Mouse (Mus musculus): ENCODE results near the gene Map4k5. TPM values are rescaled to one million over a fixed set of nuclear protein-coding genes. Genes with fewer than 3 reads are reported as not detected.

Gene Map4k5
- polyA plus RNA-seq, 1 experiment: 5.6 TPM

DNA sequence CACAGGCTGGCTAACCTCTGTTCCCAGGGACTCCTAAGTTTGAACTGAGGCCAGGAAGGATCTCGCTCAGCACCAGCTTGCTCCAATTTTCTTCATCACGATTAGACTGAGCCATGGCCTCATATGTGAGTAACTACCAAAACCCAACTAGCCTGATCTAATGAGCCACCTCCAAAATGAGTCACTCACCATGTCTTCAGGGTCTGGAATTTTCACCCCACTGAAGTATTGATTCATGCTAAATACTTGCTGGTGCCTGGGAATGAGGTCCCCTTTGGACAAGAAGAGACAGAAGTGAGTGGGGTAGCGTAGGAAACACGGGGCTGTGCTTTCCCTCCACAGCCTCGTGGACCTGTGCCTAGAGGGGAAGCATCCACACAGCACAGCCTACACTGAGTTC is 139.1 kb downstream of the Map4k5 start:
- no peaks in the 10 kb centered on the region for H3K36me3 ChIP-seq (ENCODE audit: control insufficient read depth, insufficient read depth, low read length)
- H3K4me3 ChIP-seq (ENCODE audit: control insufficient read depth, low read depth, low read length): no peak overlapping the region
- peaks cover 2% of the 10 kb centered on the region for H3K4me1 ChIP-seq (ENCODE audit: control insufficient read depth, insufficient read depth, low read length)
- H3K27me3 ChIP-seq (ENCODE audit: control insufficient read depth, insufficient read depth, low read length): no peaks in the 10 kb centered on the region
- no peak overlapping the region for H3K27ac ChIP-seq (ENCODE audit: control insufficient read depth, insufficient read depth, low read depth, low read length)
- TF ChIP-seq POLR2A (IDR thresholded peaks at IDR 0.05; ENCODE audit: control insufficient read depth, low read depth, low read length) (no peak), CTCF (IDR thresholded peaks at IDR 0.05; ENCODE audit: control insufficient read depth, insufficient read depth, insufficient replicate concordance, low read depth, low read length) (no peak)

Other genes with a start within 250 kb of the Map4k5 start
- 6.8 and 7.6 TPM in 2 replicates for gene Sos2, start 211.3 kb downstream of the Map4k5 start, polyA plus RNA-seq (2012; rRNA removed)
- 8.1 and 9.4 TPM in 2 replicates for gene L2hgdh, start 168.3 kb downstream of the Map4k5 start, polyA plus RNA-seq (2012; rRNA removed)
- gene Atp5s, start 168.2 kb downstream of the Map4k5 start, polyA plus RNA-seq (2012; rRNA removed): 70.7 and 93.4 TPM in 2 replicates
- 7.9 and 8.2 TPM in 2 replicates for gene Cdkl1, start 101.9 kb downstream of the Map4k5 start, polyA plus RNA-seq (2012; rRNA removed)
- 49.1 and 54.4 TPM in 2 replicates for gene Atl1, start 586 bp downstream of the Map4k5 start, polyA plus RNA-seq (2012; rRNA removed)
- 41.5 and 45.0 TPM in 2 replicates for gene Sav1, start 93.8 kb upstream of the Map4k5 start, polyA plus RNA-seq (2012; rRNA removed)
- 0.36 and 0.79 TPM in 2 replicates for gene Nin, start 220.5 kb upstream of the Map4k5 start, polyA plus RNA-seq (2012; rRNA removed)